Mouse (Mus musculus) kidney, embryonic 14.5 days (tissue): ENCODE results near the gene Prkn. TPM values are rescaled to one million over a fixed set of nuclear protein-coding genes. Genes with fewer than 3 reads are reported as not detected.

Experiments used
- ATAC-seq: fragments of 200-750 bp; cut with Nextera tagmentation; 2 replicates; pipeline ENCODE4 v1.8.0; 2017; ENCODE audit warnings: moderate number of reproducible peaks, mild to moderate bottlenecking, moderate TSS enrichment, moderate library complexity; ENCODE audit not compliant: low FRiP score, low TSS enrichment
- H3K27ac ChIP-seq: fragments of 300-500 bp; sonication (generic); 2 replicates; pipeline ENCODE4 v1.5.1; 2014; ENCODE audit warnings: low read depth, mild to moderate bottlenecking, low read length, moderate library complexity, mixed read lengths
- H3K27me3 ChIP-seq: fragments of 300-500 bp; sonication (generic); 2 replicates; pipeline ENCODE4 v1.6.1; 2014; ENCODE audit warnings: mild to moderate bottlenecking, low read length; ENCODE audit not compliant: control insufficient read depth, insufficient read depth
- H3K36me3 ChIP-seq: fragments of 300-500 bp; sonication (generic); 2 replicates; pipeline ENCODE4 v1.6.1; 2014; ENCODE audit warnings: low read length, mixed read lengths; ENCODE audit not compliant: control insufficient read depth, insufficient read depth
- H3K4me1 ChIP-seq: fragments of 300-500 bp; sonication (generic); 2 replicates; pipeline ENCODE4 v1.6.1; 2014; ENCODE audit warnings: low read length, mixed read lengths; ENCODE audit not compliant: control insufficient read depth, insufficient read depth
- H3K4me2 ChIP-seq: fragments of 300-500 bp; sonication (generic); replicated peaks from 2 replicates; pipeline ENCODE4 v1.6.1; 2014; ENCODE audit warnings: low read depth, mild to moderate bottlenecking, low read length
- H3K4me3 ChIP-seq: fragments of 300-500 bp; sonication (generic); 2 replicates; pipeline ENCODE4 v1.5.1; 2014; ENCODE audit warnings: mild to moderate bottlenecking, low read length
- H3K9ac ChIP-seq: fragments of 300-500 bp; sonication (generic); 2 replicates; pipeline ENCODE4 v1.6.1; 2014; ENCODE audit warnings: low read depth, mild to moderate bottlenecking, low read length, moderate library complexity
- H3K9me3 ChIP-seq: fragments of 300-500 bp; sonication (generic); 2 replicates; pipeline ENCODE4 v1.6.1; 2016; ENCODE audit warnings: low read length; ENCODE audit not compliant: control insufficient read depth
- WGBS: fragments of 180-500 bp; shearing (Covaris S2); extraction: QIAGEN DNeasy Blood & Tissue Kit; methylation state at CpG from one replicate; pipeline ENCODE4 v1.1.7; 2014; 5-methylcytosine and 5-hydroxymethylcytosine counted together
- polyA plus RNA-seq: library from polyadenylated mRNA; unstranded; fragments of >200 nt; fragmentation: Nextera tagmentation; extraction: Ambion mirVana; gene quantifications from 2 replicates; pipeline ENCODE4 v1.2.1, GENCODE M21; 2014

Prkn gene
- polyA plus RNA-seq, 1 experiment from 2014 or later: 2.2 TPM

DNA sequence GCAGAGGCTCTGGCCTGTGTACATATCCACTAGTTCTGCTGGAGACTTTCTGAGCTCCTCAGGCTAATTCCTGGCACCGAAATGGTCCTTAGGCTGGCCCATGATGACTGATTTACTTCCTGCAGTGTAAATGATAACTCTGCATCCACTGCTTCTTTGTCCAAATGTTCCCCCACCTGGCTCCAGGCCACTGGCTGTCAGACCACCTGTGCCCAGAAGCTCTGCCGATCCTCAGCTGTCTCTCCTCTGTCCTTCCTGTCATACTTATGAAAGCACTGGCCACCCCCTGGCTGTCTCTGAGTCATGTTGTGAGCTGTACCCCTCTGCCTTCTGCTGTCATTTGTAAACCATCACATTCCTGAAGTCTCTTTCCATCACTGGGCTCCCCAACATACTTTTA is 592.4 kb downstream of the Prkn start:
- ATAC-seq: no peak
- Histone ChIP-seq H3K36me3 (no peaks in the 10 kb centered on the region), H3K27ac (no peak overlapping the region), H3K4me2 (no peak overlapping the region), H3K27me3 (no peaks in the 10 kb centered on the region), H3K4me1 (no peaks in the 10 kb centered on the region), H3K4me3 (no peak overlapping the region), H3K9ac (no peak overlapping the region), H3K9me3 (0 out of 2 replicates have a peak, but pooled peaks cover 4% of the 10 kb centered on the region)
- WGBS: 91% methylated on average over 2 of the region's 2 CpGs

DNA sequence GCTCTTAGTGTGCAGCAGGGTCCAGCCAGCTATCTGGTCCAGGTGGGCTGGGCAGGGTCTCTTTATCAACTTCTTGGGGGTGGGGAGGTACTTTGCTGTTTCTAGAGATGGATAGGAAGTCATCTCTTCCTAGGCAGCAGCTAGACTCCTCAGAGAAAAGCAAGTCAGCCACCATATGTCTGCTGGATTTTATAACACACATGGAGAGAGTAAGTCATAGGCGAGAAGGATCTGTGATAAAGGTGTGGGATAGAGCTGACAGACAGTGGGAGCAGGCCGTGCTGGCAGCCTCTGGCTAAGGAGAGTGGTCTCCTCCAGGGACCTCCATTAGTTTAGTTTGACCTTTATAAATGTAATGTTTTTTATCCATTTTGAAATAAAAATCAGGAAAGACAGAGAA is 622.5 kb downstream of the Prkn start:
- Histone ChIP-seq H3K27me3 (no peaks in the 10 kb centered on the region), H3K27ac (no peak overlapping the region), H3K9me3 (no peaks in the 10 kb centered on the region), H3K9ac (no peak overlapping the region), H3K4me3 (no peak overlapping the region), H3K36me3 (no peaks in the 10 kb centered on the region), H3K4me1 (no peaks in the 10 kb centered on the region), H3K4me2 (no peak overlapping the region)
- 90% methylated on average over 2 of the region's 2 CpGs for WGBS
- no peak for ATAC-seq

DNA sequence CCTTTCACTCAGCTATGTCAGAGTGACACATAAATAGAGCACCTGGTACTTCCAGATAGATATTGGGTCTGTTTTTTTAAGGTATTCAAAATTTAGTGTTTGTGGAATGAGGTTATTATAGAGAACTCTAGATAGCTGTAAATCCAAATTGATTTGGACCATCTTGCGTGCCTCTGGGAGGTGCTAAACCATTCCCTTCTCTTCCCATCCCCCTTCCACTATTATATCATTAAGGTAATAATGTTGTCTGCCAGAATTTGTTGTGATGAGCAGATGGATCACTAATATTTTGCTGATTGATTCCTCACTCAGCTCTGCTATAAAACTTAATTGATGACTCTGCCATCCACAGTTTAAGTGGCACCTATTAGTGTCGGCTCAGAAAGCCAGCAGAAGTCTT is 625.9 kb downstream of the Prkn start:
- no peak overlapping the region for H3K4me3 ChIP-seq
- ATAC-seq: no peak

DNA sequence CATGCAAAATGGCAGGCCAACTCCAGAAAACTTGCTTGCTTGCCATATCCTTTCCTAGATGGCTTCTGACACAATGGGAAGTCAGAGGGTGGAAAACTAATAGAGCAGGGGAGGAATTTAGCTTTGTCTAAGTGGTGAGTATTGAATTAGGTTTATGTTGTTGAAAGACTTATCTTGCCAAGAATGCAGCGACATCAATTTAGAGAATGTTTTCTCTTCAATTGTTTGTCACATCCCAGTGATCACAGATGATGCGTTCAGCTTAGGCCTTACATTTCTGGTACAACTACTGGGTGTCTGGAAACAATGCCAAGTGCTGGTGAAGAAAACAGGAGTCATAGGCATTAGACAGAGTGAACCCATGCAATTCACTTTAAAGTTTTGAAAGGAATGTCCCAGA is 628.4 kb downstream of the Prkn start:
- Histone ChIP-seq H3K4me2 (no peak overlapping the region), H3K4me1 (no peaks in the 10 kb centered on the region), H3K27me3 (no peaks in the 10 kb centered on the region), H3K27ac (no peak overlapping the region), H3K36me3 (no peaks in the 10 kb centered on the region), H3K9me3 (no peaks in the 10 kb centered on the region), H3K9ac (no peak overlapping the region), H3K4me3 (no peak overlapping the region)
- 85% methylated on average over 2 of the region's 2 CpGs for WGBS
- ATAC-seq: no peak

More for the DNA sequence above, 625.9 kb downstream of the Prkn start:
- Histone ChIP-seq H3K9ac (no peak overlapping the region), H3K9me3 (no peaks in the 10 kb centered on the region), H3K27ac (no peak overlapping the region), H3K36me3 (no peaks in the 10 kb centered on the region), H3K4me1 (no peaks in the 10 kb centered on the region), H3K4me2 (no peak overlapping the region), H3K27me3 (no peaks in the 10 kb centered on the region)
- WGBS: 65% methylated on average over 2 of the region's 2 CpGs

DNA sequence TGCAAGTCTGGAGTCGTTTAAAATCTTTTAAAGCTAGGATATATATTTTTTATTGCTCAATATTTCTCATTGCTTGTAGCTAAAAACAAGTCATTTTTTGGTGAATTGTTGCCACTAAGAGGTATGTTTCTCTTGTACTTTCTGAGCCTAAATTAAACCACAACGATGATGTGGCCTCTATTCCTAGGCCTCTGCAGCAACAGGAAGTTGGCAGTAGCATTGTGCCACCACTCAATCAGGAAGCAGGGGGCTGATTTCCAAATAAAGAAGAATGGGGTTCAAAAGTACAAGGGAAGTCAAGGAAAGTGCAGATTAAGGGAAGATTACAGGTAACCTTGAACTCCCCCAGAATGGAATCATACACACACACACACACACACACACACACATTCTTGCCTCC is 642.8 kb downstream of the Prkn start:
- no peaks in the 10 kb centered on the region for H3K36me3 ChIP-seq
- WGBS: 79% methylated on average over 2 of the region's 2 CpGs
- H3K4me2 ChIP-seq: no peak overlapping the region
- H3K27ac ChIP-seq: no peak overlapping the region
- H3K4me1 ChIP-seq: no peaks in the 10 kb centered on the region
- no peaks in the 10 kb centered on the region for H3K9me3 ChIP-seq
- H3K4me3 ChIP-seq: no peak overlapping the region
- H3K9ac ChIP-seq: no peak overlapping the region
- no peaks in the 10 kb centered on the region for H3K27me3 ChIP-seq
- no peak for ATAC-seq

DNA sequence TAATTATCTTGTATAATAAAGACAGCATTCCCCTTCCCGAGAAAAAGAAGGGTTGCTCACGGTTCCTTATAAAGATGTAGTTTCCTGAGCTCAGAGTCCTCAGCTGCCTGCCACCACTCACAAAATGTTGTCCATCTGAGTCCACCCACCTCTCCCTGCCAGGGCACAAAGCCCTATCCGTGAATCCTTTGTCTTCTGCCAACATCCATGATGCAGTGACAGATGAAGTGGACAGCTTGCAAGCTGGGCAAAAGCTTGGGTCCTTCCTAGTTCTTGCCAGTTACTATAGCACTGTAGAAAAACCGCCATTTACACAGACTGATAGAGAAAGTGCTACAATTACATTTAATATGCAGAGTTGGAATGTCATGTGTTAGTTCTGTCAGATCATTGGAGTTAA is 649.9 kb downstream of the Prkn start:
- no peak overlapping the region for H3K9ac ChIP-seq
- H3K27ac ChIP-seq: no peak overlapping the region
- H3K27me3 ChIP-seq: no peaks in the 10 kb centered on the region
- 72% methylated on average over 4 of the region's 4 CpGs for WGBS
- peaks cover 4% of the 10 kb centered on the region for H3K9me3 ChIP-seq
- H3K4me1 ChIP-seq: no peaks in the 10 kb centered on the region
- H3K36me3 ChIP-seq: no peaks in the 10 kb centered on the region
- no peak for ATAC-seq
- H3K4me3 ChIP-seq: no peak overlapping the region
- no peak overlapping the region for H3K4me2 ChIP-seq

DNA sequence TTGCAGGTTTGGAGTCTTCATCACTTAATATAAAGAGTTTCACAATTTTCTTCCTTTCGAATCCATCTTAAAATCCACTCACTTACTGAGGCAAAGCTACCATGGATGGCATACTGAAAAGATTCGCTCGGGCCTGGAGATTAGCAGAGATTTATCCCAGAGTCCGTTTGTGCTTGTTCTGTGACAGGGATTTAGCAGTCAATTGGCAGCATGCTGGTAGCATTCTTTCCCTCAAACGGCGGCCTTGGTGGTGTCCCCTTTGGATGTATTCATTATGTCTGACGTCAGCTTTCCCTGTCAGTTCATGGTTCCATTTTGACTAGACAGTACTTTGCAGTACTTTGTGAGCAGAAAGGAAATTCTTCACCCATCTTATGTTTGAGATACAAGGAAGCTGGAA is 662.4 kb downstream of the Prkn start:
- Histone ChIP-seq H3K27me3 (no peaks in the 10 kb centered on the region), H3K36me3 (no peaks in the 10 kb centered on the region), H3K27ac (no peak overlapping the region), H3K4me2 (no peak overlapping the region), H3K9ac (no peak overlapping the region), H3K4me1 (no peaks in the 10 kb centered on the region), H3K9me3 (no peaks in the 10 kb centered on the region), H3K4me3 (no peak overlapping the region)
- no peak for ATAC-seq
- 89% methylated on average over 7 of the region's 7 CpGs for WGBS

DNA sequence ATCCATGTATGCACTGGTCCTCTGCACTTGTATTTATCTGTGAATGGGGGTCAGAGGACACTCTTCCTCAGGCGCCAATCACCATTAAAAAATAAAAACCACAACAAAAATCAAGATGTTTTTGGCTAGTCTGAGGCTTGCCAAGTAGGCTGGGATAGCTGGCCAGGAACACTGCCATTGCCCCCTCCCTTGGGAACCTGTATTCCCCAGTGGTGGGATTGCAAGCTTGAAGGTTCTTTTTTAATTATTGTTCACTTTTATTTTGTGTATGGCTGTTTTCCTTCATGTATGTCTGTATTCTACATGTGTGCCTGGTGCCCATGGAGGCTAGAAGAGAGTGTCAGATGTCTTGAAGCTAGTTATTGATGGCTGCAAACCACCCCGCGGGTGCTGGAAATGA is 664.3 kb downstream of the Prkn start:
- 87% methylated on average over 3 of the region's 3 CpGs for WGBS
- Histone ChIP-seq H3K4me3 (no peak overlapping the region), H3K9me3 (no peaks in the 10 kb centered on the region)

DNA sequence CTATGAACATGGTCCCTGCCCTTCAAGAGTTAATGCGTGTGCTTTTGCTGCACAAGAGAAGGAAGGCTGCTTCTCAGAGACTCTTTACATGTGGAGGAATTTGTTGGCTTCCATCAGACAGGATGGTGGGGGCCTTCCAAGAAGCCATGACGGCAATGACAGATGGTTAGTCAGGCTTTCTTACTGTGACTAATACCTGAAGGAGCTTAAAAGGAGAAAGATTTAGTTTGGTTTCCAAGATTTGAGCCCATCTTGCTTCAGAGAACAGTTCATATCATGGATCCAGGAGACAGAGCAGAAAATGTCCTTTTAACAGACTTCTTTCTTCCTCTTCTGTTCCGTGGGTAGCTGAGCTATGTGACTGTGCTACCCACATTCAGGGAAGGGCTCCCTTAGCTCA is 666.9 kb downstream of the Prkn start:
- no peaks in the 10 kb centered on the region for H3K9me3 ChIP-seq
- no peak for ATAC-seq
- H3K27ac ChIP-seq: no peak overlapping the region
- H3K4me2 ChIP-seq: no peak overlapping the region
- H3K36me3 ChIP-seq: no peaks in the 10 kb centered on the region
- H3K9ac ChIP-seq: no peak overlapping the region
- H3K4me3 ChIP-seq: no peak overlapping the region
- no peaks in the 10 kb centered on the region for H3K4me1 ChIP-seq
- H3K27me3 ChIP-seq: no peaks in the 10 kb centered on the region
- 88% methylated on average over 3 of the region's 3 CpGs for WGBS

More for the DNA sequence above, 664.3 kb downstream of the Prkn start:
- no peak for ATAC-seq
- no peak overlapping the region for H3K4me2 ChIP-seq
- no peaks in the 10 kb centered on the region for H3K27me3 ChIP-seq
- H3K4me1 ChIP-seq: no peaks in the 10 kb centered on the region
- no peak overlapping the region for H3K9ac ChIP-seq
- no peak overlapping the region for H3K27ac ChIP-seq
- no peaks in the 10 kb centered on the region for H3K36me3 ChIP-seq

DNA sequence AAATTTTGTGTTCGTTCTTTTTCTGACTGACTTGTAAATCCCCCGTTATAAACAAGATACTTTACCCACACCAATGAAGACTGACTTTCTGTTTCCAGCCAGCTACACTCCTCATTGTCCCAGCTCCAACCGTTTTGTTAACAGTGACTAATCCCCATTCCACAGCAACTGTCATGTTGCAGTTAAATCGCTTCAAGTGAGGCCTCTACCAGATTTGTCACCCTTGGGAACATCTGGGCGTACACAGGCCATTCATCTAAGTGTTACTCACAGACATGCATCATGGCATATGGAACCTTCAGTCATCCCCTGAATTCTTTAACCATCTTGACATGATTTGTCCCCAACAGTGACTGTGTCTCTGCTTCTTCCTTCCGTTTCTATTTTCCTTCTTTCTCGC is 669.9 kb downstream of the Prkn start:
- H3K36me3 ChIP-seq: no peaks in the 10 kb centered on the region
- ATAC-seq: no peak
- 78% methylated on average over 7 of the region's 7 CpGs for WGBS
- H3K4me1 ChIP-seq: peaks cover 6% of the 10 kb centered on the region
- no peaks in the 10 kb centered on the region for H3K9me3 ChIP-seq
- H3K27ac ChIP-seq: no peak overlapping the region
- H3K9ac ChIP-seq: no peak overlapping the region
- H3K27me3 ChIP-seq: no peaks in the 10 kb centered on the region
- no peak overlapping the region for H3K4me2 ChIP-seq
- no peak overlapping the region for H3K4me3 ChIP-seq
